Mouse (Mus musculus) stomach, embryonic 14.5 days (tissue): ENCODE results near the gene Slc10a7. TPM values are rescaled to one million over a fixed set of nuclear protein-coding genes. Genes with fewer than 3 reads are reported as not detected.
A peak's percentile ranks its signal among the peaks of the same experiment; 100 is the strongest.
"Not testable (repeated sequence)": the region's sequence is repeated elsewhere in the genome, so short reads cannot be mapped to it uniquely, and the experiment has no call there.

Experiments
- ATAC-seq: fragments of 200-750 bp; cut with Nextera tagmentation; 2 replicates; pipeline ENCODE4 v1.8.0; 2017; ENCODE audit warnings: low read depth, moderate TSS enrichment; ENCODE audit not compliant: insufficient number of reproducible peaks, insufficient read depth, low FRiP score
- H3K27ac ChIP-seq: fragments of 300-500 bp; sonication (generic); 2 replicates; pipeline ENCODE4 v1.5.1; 2014; ENCODE audit warnings: mild to moderate bottlenecking, low read length, moderate library complexity, mixed read lengths
- H3K27me3 ChIP-seq: fragments of 300-500 bp; sonication (generic); 2 replicates; pipeline ENCODE4 v1.6.1; 2014; ENCODE audit warnings: low read length, control low read depth, mixed read lengths; ENCODE audit not compliant: control insufficient read depth, insufficient read depth
- H3K36me3 ChIP-seq: fragments of 300-500 bp; sonication (generic); 2 replicates; pipeline ENCODE4 v1.6.1; 2014; ENCODE audit warnings: mild to moderate bottlenecking, control low read depth, low read length, moderate library complexity, mixed read lengths; ENCODE audit not compliant: control insufficient read depth, insufficient read depth
- H3K4me1 ChIP-seq: fragments of 300-500 bp; sonication (generic); 2 replicates; pipeline ENCODE4 v1.6.1; 2014; ENCODE audit warnings: low read length, control low read depth, mixed read lengths; ENCODE audit not compliant: control insufficient read depth, insufficient read depth
- H3K4me2 ChIP-seq: fragments of 300-500 bp; sonication (generic); replicated peaks from 2 replicates; pipeline ENCODE4 v1.6.1; 2014; ENCODE audit warnings: low read depth, low read length, control low read depth
- H3K4me3 ChIP-seq: fragments of 300-500 bp; sonication (generic); 2 replicates; pipeline ENCODE4 v1.5.1; 2014; ENCODE audit warnings: low read depth, low read length, control low read depth
- H3K9ac ChIP-seq: fragments of 300-500 bp; sonication (generic); replicated peaks from 2 replicates; pipeline ENCODE4 v1.6.1; 2014; ENCODE audit warnings: low read depth, mild to moderate bottlenecking, control low read depth, low read length, moderate library complexity, mixed read lengths
- H3K9me3 ChIP-seq: fragments of 300-500 bp; sonication (generic); 2 replicates; pipeline ENCODE4 v1.6.1; 2016; ENCODE audit warnings: low read depth, low read length, control low read depth; ENCODE audit not compliant: control insufficient read depth
- WGBS: fragments of 180-500 bp; shearing (Covaris S2); extraction: QIAGEN DNeasy Blood & Tissue Kit; methylation state at CpG from one replicate; pipeline ENCODE4 v1.1.7; 2014; 5-methylcytosine and 5-hydroxymethylcytosine counted together
- polyA plus RNA-seq: library from polyadenylated mRNA; unstranded; fragments of >200 nt; fragmentation: Nextera tagmentation; extraction: Ambion mirVana; gene quantifications from 2 replicates; pipeline ENCODE4 v1.2.1, GENCODE M21; 2014

Gene Slc10a7
- polyA plus RNA-seq, 1 experiment from 2014 or later, result 14.6 TPM

GRCm38 (mm10) chr8:78714880-78715279 is 205.7 kb downstream of the Slc10a7 start:
- Histone ChIP-seq H3K4me3 (no peak overlapping the region), H3K9me3 (no peaks in the 10 kb centered on the region), H3K9ac (no peak overlapping the region), H3K4me1 (0 out of 2 replicates have a peak, but pooled peaks cover 2% of the 10 kb centered on the region), H3K36me3 (no peaks in the 10 kb centered on the region), H3K27me3 (no peaks in the 10 kb centered on the region), H3K27ac (no peak overlapping the region), H3K4me2 (no peak overlapping the region)
- no peak for ATAC-seq
- WGBS, result 64% methylated on average over 4 of the region's 4 CpGs

GRCm38 (mm10) chr8:78716546-78716945 is 207.4 kb downstream of the Slc10a7 start:
- no peak overlapping the region for H3K27ac ChIP-seq
- WGBS, result 93% methylated on average over 7 of the region's 7 CpGs

GRCm38 (mm10) chr8:78717191-78717590 is 208.0 kb downstream of the Slc10a7 start:
- 85% methylated on average over 10 of the region's 10 CpGs for whole genome bisulfite sequencing
- not testable (repeated sequence) for H3K4me1 ChIP-seq, H3K9me3 ChIP-seq, H3K9ac ChIP-seq, H3K36me3 ChIP-seq, ATAC-seq, H3K4me2 ChIP-seq, H3K27ac ChIP-seq, H3K27me3 ChIP-seq, H3K4me3 ChIP-seq

More at GRCm38 (mm10) chr8:78716546-78716945, 207.4 kb downstream of the Slc10a7 start:
- Histone ChIP-seq H3K9me3 (no peaks in the 10 kb centered on the region), H3K36me3 (no peaks in the 10 kb centered on the region), H3K9ac (no peak overlapping the region), H3K27me3 (no peaks in the 10 kb centered on the region), H3K4me1 (peaks cover 9% of the 10 kb centered on the region; the same call in 1 of the 2 replicates), H3K4me2 (no peak overlapping the region), H3K4me3 (no peak overlapping the region)
- no peak for ATAC-seq

- H3K27ac ChIP-seq, result peak overlapping the region; percentile 4; the same call in 1 of the 2 replicates
- WGBS, result 79% methylated on average over 10 of the region's 10 CpGs
- H3K4me3 ChIP-seq, result no peak overlapping the region
- no peaks in the 10 kb centered on the region for H3K9me3 ChIP-seq
- no peak overlapping the region for H3K4me2 ChIP-seq
- H3K9ac ChIP-seq, result no peak overlapping the region
- H3K27me3 ChIP-seq, result no peaks in the 10 kb centered on the region
- no peaks in the 10 kb centered on the region for H3K36me3 ChIP-seq
- H3K4me1 ChIP-seq, result peaks cover 9% of the 10 kb centered on the region; the same call in 1 of the 2 replicates
- ATAC-seq, result no peak
Observed at GRCm38 (mm10) chr8:78719279-78720040, 210.3 kb downstream of the Slc10a7 start.

GRCm38 (mm10) chr8:78720041-78720414 is 210.9 kb downstream of the Slc10a7 start:
- H3K27ac ChIP-seq, result peak overlapping the region; percentile 4; the same call in 1 of the 2 replicates
- no peak overlapping the region for H3K4me2 ChIP-seq
- no peaks in the 10 kb centered on the region for H3K27me3 ChIP-seq
- peaks cover 9% of the 10 kb centered on the region; the same call in 1 of the 2 replicates for H3K4me1 ChIP-seq
- no peak for ATAC-seq
- no peaks in the 10 kb centered on the region for H3K36me3 ChIP-seq
- no peak overlapping the region for H3K9ac ChIP-seq
- no peaks in the 10 kb centered on the region for H3K9me3 ChIP-seq
- 49% methylated on average over 8 of the region's 8 CpGs for WGBS
- no peak overlapping the region for H3K4me3 ChIP-seq

- H3K27me3 ChIP-seq, result no peaks in the 10 kb centered on the region
- no peak overlapping the region for H3K4me2 ChIP-seq
- H3K27ac ChIP-seq, result peak overlapping the region; percentile 2; the same call in 1 of the 2 replicates
- H3K9me3 ChIP-seq, result no peaks in the 10 kb centered on the region
- ATAC-seq, result no peak
- no peaks in the 10 kb centered on the region for H3K36me3 ChIP-seq
- H3K4me1 ChIP-seq, result peaks cover 9% of the 10 kb centered on the region; the same call in 1 of the 2 replicates
- no peak overlapping the region for H3K9ac ChIP-seq
- WGBS, result 68% methylated on average over 5 of the region's 5 CpGs
- no peak overlapping the region for H3K4me3 ChIP-seq
Observed at GRCm38 (mm10) chr8:78721576-78721975, 212.4 kb downstream of the Slc10a7 start.

GRCm38 (mm10) chr8:78722201-78722600 is 213.1 kb downstream of the Slc10a7 start:
- 82% methylated on average over 7 of the region's 7 CpGs for WGBS
- H3K4me1 ChIP-seq, result peaks cover 9% of the 10 kb centered on the region; the same call in 1 of the 2 replicates
- no peak for ATAC-seq
- no peaks in the 10 kb centered on the region for H3K36me3 ChIP-seq
- H3K9ac ChIP-seq, result no peak overlapping the region
- H3K9me3 ChIP-seq, result no peaks in the 10 kb centered on the region
- H3K27me3 ChIP-seq, result no peaks in the 10 kb centered on the region
- no peak overlapping the region for H3K27ac ChIP-seq
- H3K4me2 ChIP-seq, result no peak overlapping the region
- no peak overlapping the region for H3K4me3 ChIP-seq

GRCm38 (mm10) chr8:78724832-78725231 is 215.7 kb downstream of the Slc10a7 start:
- 93% methylated on average over 4 of the region's 4 CpGs for WGBS
- no peak overlapping the region for H3K4me2 ChIP-seq
- no peaks in the 10 kb centered on the region for H3K27me3 ChIP-seq
- no peak overlapping the region for H3K27ac ChIP-seq
- H3K9ac ChIP-seq, result no peak overlapping the region
- no peak for ATAC-seq
- peaks cover 7% of the 10 kb centered on the region; the same call in 1 of the 2 replicates for H3K4me1 ChIP-seq
- H3K9me3 ChIP-seq, result no peaks in the 10 kb centered on the region
- no peak overlapping the region for H3K4me3 ChIP-seq
- no peaks in the 10 kb centered on the region; the same call in none of the 2 replicates for H3K36me3 ChIP-seq
